Comparison of ENCODE assay signal across 8 mouse cellular contexts in genomic region chr3:36571827-36572378, GRCm38 (mm10). TPM values are rescaled to one million over a fixed set of nuclear protein-coding genes. Genes with fewer than 3 reads are reported as not detected.
DNase-seq lines count a peak whose midpoint lies in the region; ATAC-seq lines count a peak whose summit lies in the region.

Gene Ccna2, minus strand, starts transcription at chr3:36572150.

- no peaks in the 10 kb centered on the region for H3K9me3 ChIP-seq in heart, embryonic 10.5 days
- no peaks in the 10 kb centered on the region for H3K9me3 ChIP-seq in kidney, embryonic 15.5 days (replicated peaks)

- H3K4me1 ChIP-seq in heart, embryonic 10.5 days, result peaks cover 13% of the 10 kb centered on the region
- H3K4me1 ChIP-seq in kidney, embryonic 15.5 days, result peaks cover 20% of the 10 kb centered on the region

- H3K4me2 ChIP-seq in kidney, embryonic 15.5 days, result peak within 1 kb of the TSS; percentile 82

- no peaks in the 10 kb centered on the region for H3K27me3 ChIP-seq in heart, embryonic 10.5 days (ENCODE audit: insufficient read depth, poor library complexity, severe bottlenecking)
- no peaks in the 10 kb centered on the region for H3K27me3 ChIP-seq in kidney, embryonic 15.5 days

- DNase-seq in B cell, adult 2 months, result peak; percentile 97 to 98
- peak; percentile 99 for DNase-seq in brain, adult 2 months (ENCODE audit: low read depth, low spot score)
- peak; percentile 100 for DNase-seq in heart, embryonic 10.5 days (ENCODE audit: low spot score)
- peak; percentile 99 for DNase-seq in liver
- peak; percentile 99 for DNase-seq in spleen, postnatal 4 days (ENCODE audit: low spot score in 2 of 2)

- WGBS in heart, embryonic 10.5 days, result under 1% methylated on average over 60 of the region's 60 CpGs
- under 1% methylated on average over 59 of the region's 60 CpGs for WGBS in kidney, embryonic 15.5 days

- peak within 1 kb of the TSS; percentile 98 for H3K4me3 ChIP-seq in heart, embryonic 10.5 days
- peak within 1 kb of the TSS; percentile 68 for H3K4me3 ChIP-seq in kidney, embryonic 15.5 days (replicated peaks)

- peak within 1 kb of the TSS; percentile 82 for H3K9ac ChIP-seq in kidney, embryonic 15.5 days

- peaks cover 35% of the 10 kb centered on the region for H3K36me3 ChIP-seq in heart, embryonic 10.5 days
- H3K36me3 ChIP-seq in kidney, embryonic 15.5 days, result peaks cover 41% of the 10 kb centered on the region

- peak; percentile 92 for ATAC-seq in erythroblast, adult 5-6 weeks (replicated peaks; ENCODE audit: low FRiP score, poor library complexity, severe bottlenecking)
- ATAC-seq in kidney, embryonic 15.5 days (replicated peaks; ENCODE audit: low FRiP score), result peak; percentile 100
- ATAC-seq in monocyte, adult 5-6 weeks (replicated peaks; ENCODE audit: insufficient number of reproducible peaks, low FRiP score, low TSS enrichment, poor library complexity, severe bottlenecking), result peak; percentile 96

- H3K27ac ChIP-seq in heart, embryonic 10.5 days, result peak within 1 kb of the TSS; percentile 92
- H3K27ac ChIP-seq in kidney, embryonic 15.5 days, result peak within 1 kb of the TSS; percentile 81

RNA-seq across cellular contexts. Expression of gene Ccna2, which starts in this region (rescaled TPM):
- total RNA-seq in erythroblast, adult 5-6 weeks (2015; ENCODE audit: low replicate concordance), result 116 and 159 TPM in 2 replicates
- total RNA-seq in erythroblast, adult 5-6 weeks (2017; ENCODE audit: low replicate concordance), result 147 and 151 TPM in 2 replicates
- polyA plus RNA-seq in heart, embryonic 10.5 days (2016; fragmentation: Nextera tagmentation; extraction: Ambion mirVana), result 196 and 199 TPM in 2 replicates
- 185 and 190 TPM in 2 replicates for polyA plus RNA-seq in kidney, embryonic 15.5 days (2015; fragmentation: Nextera tagmentation; extraction: Ambion mirVana)
- total RNA-seq in monocyte, adult 5-6 weeks (2017), result 1.0 to 5.1 TPM (median 2.7 TPM) in 3 replicates

Comparison
In these comparisons a context has a peak if more than half of its experiments do, and no peak if none do; other contexts are left out.
1. Peak in every context shown above with its lines: DNase-seq, ATAC-seq, H3K4me3 ChIP-seq and H3K27ac ChIP-seq.
2. RNA of gene Ccna2 (total RNA-seq): 116 to 159 TPM in erythroblast, adult 5-6 weeks; 1.0 to 5.1 TPM in monocyte, adult 5-6 weeks; every median in the first group is over 10 times any median in the second.